ENCODE assay signal across 8 mouse cellular contexts in the genomic region with DNA sequence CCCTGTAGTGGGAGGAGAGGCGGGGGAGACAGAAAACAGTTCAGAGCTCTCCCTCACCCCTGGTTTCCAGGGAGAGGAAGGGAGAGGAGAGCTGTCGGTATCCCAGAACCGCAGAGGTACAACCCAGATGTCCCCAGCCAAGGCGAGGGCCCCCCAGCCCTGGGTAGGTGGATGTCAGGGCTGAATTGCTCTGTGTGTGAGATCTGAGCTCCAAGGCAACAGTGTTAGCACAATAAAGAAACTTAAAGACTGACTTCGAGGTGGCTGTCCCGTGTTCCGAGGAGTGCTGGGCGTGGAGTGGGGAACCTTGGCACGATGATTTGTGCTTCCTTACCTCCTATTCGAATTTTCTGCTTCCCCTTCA. TPM values are rescaled to one million over a fixed set of nuclear protein-coding genes. Genes with fewer than 3 reads are reported as not detected.
A peak's percentile ranks its signal among the peaks of the same experiment; 100 is the strongest.
DNase-seq lines count a peak whose midpoint lies in the region; ATAC-seq lines count a peak whose summit lies in the region.

No protein-coding gene starts in this region.

- H3K9ac ChIP-seq in heart, embryonic 15.5 days, result peak overlapping the region; percentile 50
- peak overlapping the region; percentile 93 for H3K9ac ChIP-seq in hindbrain, embryonic 16.5 days (ENCODE audit: low read depth, low read length)
- H3K9ac ChIP-seq in midbrain, embryonic 11.5 days (ENCODE audit: low read length), result 0 out of 2 replicates have a peak overlapping the region, but pooled peaks have one; percentile 6

- no peaks in the 10 kb centered on the region for H3K36me3 ChIP-seq in heart, embryonic 15.5 days
- no peaks in the 10 kb centered on the region for H3K36me3 ChIP-seq in hindbrain, embryonic 16.5 days (ENCODE audit: control insufficient read depth, insufficient read depth, low read length)
- H3K36me3 ChIP-seq in midbrain, embryonic 11.5 days (ENCODE audit: control insufficient read depth, insufficient read depth, low read length), result no peaks in the 10 kb centered on the region

- 5% methylated on average over 10 of the region's 10 CpGs for WGBS in heart, embryonic 15.5 days
- WGBS in hindbrain, embryonic 16.5 days, result 0% methylated on average over 9 of the region's 10 CpGs
- 1% methylated on average over 10 of the region's 10 CpGs for WGBS in midbrain, embryonic 11.5 days

- H3K27ac ChIP-seq in heart, embryonic 15.5 days, result peak overlapping the region; percentile 38; the same call in 1 of the 2 replicates
- no peak overlapping the region; the same call in 1 of the 2 replicates for H3K27ac ChIP-seq in hindbrain, embryonic 16.5 days (ENCODE audit: low read depth, low read length)
- H3K27ac ChIP-seq in midbrain, embryonic 11.5 days (ENCODE audit: low read depth, low read length), result no peak overlapping the region

- H3K9me3 ChIP-seq in heart, embryonic 15.5 days (replicated peaks), result no peaks in the 10 kb centered on the region
- H3K9me3 ChIP-seq in hindbrain, embryonic 16.5 days (ENCODE audit: control insufficient read depth, low read length), result no peaks in the 10 kb centered on the region
- no peaks in the 10 kb centered on the region for H3K9me3 ChIP-seq in midbrain, embryonic 11.5 days (ENCODE audit: control insufficient read depth, low read length)

- peak overlapping the region; percentile 98 for H3K4me2 ChIP-seq in heart, embryonic 15.5 days
- H3K4me2 ChIP-seq in hindbrain, embryonic 16.5 days (ENCODE audit: low read length), result peak overlapping the region; percentile 97
- peak overlapping the region; percentile 91 for H3K4me2 ChIP-seq in midbrain, embryonic 11.5 days

- H3K4me3 ChIP-seq in heart, embryonic 15.5 days, result peak overlapping the region; percentile 59
- peak overlapping the region; percentile 82 for H3K4me3 ChIP-seq in hindbrain, embryonic 16.5 days (ENCODE audit: low read length)
- peak overlapping the region; percentile 54 for H3K4me3 ChIP-seq in midbrain, embryonic 11.5 days (ENCODE audit: low read depth, low read length)

- no peak for ATAC-seq in heart, embryonic 15.5 days (replicated peaks; ENCODE audit: insufficient number of reproducible peaks, insufficient read depth, low FRiP score, low read depth)
- ATAC-seq in common myeloid progenitor, adult 5-6 weeks (replicated peaks; ENCODE audit: low read depth, poor library complexity, severe bottlenecking), result peak; percentile 16; the same call in 1 of the 2 replicates
- peak; percentile 68 for ATAC-seq in hindbrain, embryonic 16.5 days
- no peak for ATAC-seq in midbrain, embryonic 11.5 days (ENCODE audit: low FRiP score)

- H3K27me3 ChIP-seq in heart, embryonic 15.5 days, result peaks cover 37% of the 10 kb centered on the region
- peaks cover 2% of the 10 kb centered on the region for H3K27me3 ChIP-seq in hindbrain, embryonic 16.5 days (replicated peaks; ENCODE audit: control insufficient read depth, insufficient read depth, low read length)
- peaks cover 24% of the 10 kb centered on the region for H3K27me3 ChIP-seq in midbrain, embryonic 11.5 days (ENCODE audit: control insufficient read depth, insufficient read depth, low read length)

- DNase-seq in heart, postnatal 4 days, result no peak
- DNase-seq in midbrain, embryonic 11.5 days (ENCODE audit: low spot score, missing footprints), result no peak
- DNase-seq in right cerebral cortex, postnatal 4 days, result no peak
- DNase-seq in right cerebral cortex, postnatal 25 days, result no peak
- no peak for DNase-seq in layer of hippocampus, adult 9-11 months

- H3K4me1 ChIP-seq in heart, embryonic 15.5 days (replicated peaks), result peaks cover 16% of the 10 kb centered on the region
- H3K4me1 ChIP-seq in hindbrain, embryonic 16.5 days (ENCODE audit: control insufficient read depth, insufficient read depth, low read depth, low read length), result peaks cover 13% of the 10 kb centered on the region
- H3K4me1 ChIP-seq in midbrain, embryonic 11.5 days (ENCODE audit: control insufficient read depth, insufficient read depth, low read length), result peaks cover 2% of the 10 kb centered on the region; the same call in 1 of the 2 replicates

RNA-seq across cellular contexts. Expression of gene Vsig8, which starts 7.7 kb away (rescaled TPM):
- polyA plus RNA-seq in heart, embryonic 15.5 days (2015; fragmentation: Nextera tagmentation; extraction: Ambion mirVana), result 0.34 and 0.55 TPM in 2 replicates
- total RNA-seq in heart, postnatal 4 days (2021), result under 1 TPM in 1 of 2 experiments, not detected in 1; 0.17 TPM
- total RNA-seq in common myeloid progenitor, adult 5-6 weeks (2017), result not detected in 2 replicates
- polyA plus RNA-seq in hindbrain, embryonic 16.5 days (2015; fragmentation: Nextera tagmentation; extraction: Ambion mirVana), result 0.84 and 1.2 TPM in 2 replicates
- polyA plus RNA-seq in midbrain, embryonic 11.5 days (2014; fragmentation: Nextera tagmentation; extraction: Ambion mirVana), result 0.08 and 0.11 TPM in 2 replicates

RNA-seq across cellular contexts. Expression of gene Slamf8, which starts 26.9 kb away (rescaled TPM):
- 0.23 TPM in 1 of 2 replicates, not detected in the other for polyA plus RNA-seq in heart, embryonic 15.5 days (2015; fragmentation: Nextera tagmentation; extraction: Ambion mirVana)
- total RNA-seq in heart, postnatal 4 days (2021), result not detected
- total RNA-seq in common myeloid progenitor, adult 5-6 weeks (2017), result 0.44 TPM in 1 of 2 replicates, not detected in the other
- polyA plus RNA-seq in hindbrain, embryonic 16.5 days (2015; fragmentation: Nextera tagmentation; extraction: Ambion mirVana), result not detected in 2 replicates
- not detected in 2 replicates for polyA plus RNA-seq in midbrain, embryonic 11.5 days (2014; fragmentation: Nextera tagmentation; extraction: Ambion mirVana)

RNA-seq across cellular contexts. Expression of gene Fcrl6, which starts 38.9 kb away (rescaled TPM):
- polyA plus RNA-seq in heart, embryonic 15.5 days (2015; fragmentation: Nextera tagmentation; extraction: Ambion mirVana), result not detected in 2 replicates
- not detected for total RNA-seq in heart, postnatal 4 days (2021)
- total RNA-seq in common myeloid progenitor, adult 5-6 weeks (2017), result not detected in 2 replicates
- polyA plus RNA-seq in hindbrain, embryonic 16.5 days (2015; fragmentation: Nextera tagmentation; extraction: Ambion mirVana), result 0.13 and 0.15 TPM in 2 replicates
- polyA plus RNA-seq in midbrain, embryonic 11.5 days (2014; fragmentation: Nextera tagmentation; extraction: Ambion mirVana), result 0.12 and 0.20 TPM in 2 replicates

RNA-seq across cellular contexts. Expression of gene Cfap45, which starts 42.8 kb away (rescaled TPM):
- 2.3 and 3.3 TPM in 2 replicates for polyA plus RNA-seq in heart, embryonic 15.5 days (2015; fragmentation: Nextera tagmentation; extraction: Ambion mirVana)
- total RNA-seq in heart, postnatal 4 days (2021), result 1 to 10 TPM; 3.3 to 3.5 TPM
- 0.32 and 2.0 TPM in 2 replicates for total RNA-seq in common myeloid progenitor, adult 5-6 weeks (2017)
- polyA plus RNA-seq in hindbrain, embryonic 16.5 days (2015; fragmentation: Nextera tagmentation; extraction: Ambion mirVana), result 4.9 and 5.4 TPM in 2 replicates
- 1.0 and 1.1 TPM in 2 replicates for polyA plus RNA-seq in midbrain, embryonic 11.5 days (2014; fragmentation: Nextera tagmentation; extraction: Ambion mirVana)

Comparison
In these comparisons a context has a peak if more than half of its experiments do, and no peak if none do; other contexts are left out.
1. ATAC-seq: peak in common myeloid progenitor, adult 5-6 weeks (single experiment) and hindbrain, embryonic 16.5 days (single experiment); none in heart, embryonic 15.5 days (single experiment) and midbrain, embryonic 11.5 days (single experiment).
2. H3K9ac ChIP-seq: peak in every context shown above with its lines; median percentile 93 in hindbrain, embryonic 16.5 days; 50 in heart, embryonic 15.5 days; 6 in midbrain, embryonic 11.5 days.
3. Peak in every context shown above with its lines, with median percentiles within 50 percentile points of each other: H3K4me2 ChIP-seq and H3K4me3 ChIP-seq.